Mouse (Mus musculus): ENCODE measurements around the gene P3h3. TPM values are rescaled to one million over a fixed set of nuclear protein-coding genes. Genes with fewer than 3 reads are reported as not detected.
"Not testable (repeated sequence)": the region's sequence is repeated elsewhere in the genome, so short reads cannot be mapped to it uniquely, and the experiment has no call there.

The P3h3 gene
- 21.4 and 24.2 TPM in 2 replicates for polyA plus RNA-seq (2012; rRNA removed)

DNA sequence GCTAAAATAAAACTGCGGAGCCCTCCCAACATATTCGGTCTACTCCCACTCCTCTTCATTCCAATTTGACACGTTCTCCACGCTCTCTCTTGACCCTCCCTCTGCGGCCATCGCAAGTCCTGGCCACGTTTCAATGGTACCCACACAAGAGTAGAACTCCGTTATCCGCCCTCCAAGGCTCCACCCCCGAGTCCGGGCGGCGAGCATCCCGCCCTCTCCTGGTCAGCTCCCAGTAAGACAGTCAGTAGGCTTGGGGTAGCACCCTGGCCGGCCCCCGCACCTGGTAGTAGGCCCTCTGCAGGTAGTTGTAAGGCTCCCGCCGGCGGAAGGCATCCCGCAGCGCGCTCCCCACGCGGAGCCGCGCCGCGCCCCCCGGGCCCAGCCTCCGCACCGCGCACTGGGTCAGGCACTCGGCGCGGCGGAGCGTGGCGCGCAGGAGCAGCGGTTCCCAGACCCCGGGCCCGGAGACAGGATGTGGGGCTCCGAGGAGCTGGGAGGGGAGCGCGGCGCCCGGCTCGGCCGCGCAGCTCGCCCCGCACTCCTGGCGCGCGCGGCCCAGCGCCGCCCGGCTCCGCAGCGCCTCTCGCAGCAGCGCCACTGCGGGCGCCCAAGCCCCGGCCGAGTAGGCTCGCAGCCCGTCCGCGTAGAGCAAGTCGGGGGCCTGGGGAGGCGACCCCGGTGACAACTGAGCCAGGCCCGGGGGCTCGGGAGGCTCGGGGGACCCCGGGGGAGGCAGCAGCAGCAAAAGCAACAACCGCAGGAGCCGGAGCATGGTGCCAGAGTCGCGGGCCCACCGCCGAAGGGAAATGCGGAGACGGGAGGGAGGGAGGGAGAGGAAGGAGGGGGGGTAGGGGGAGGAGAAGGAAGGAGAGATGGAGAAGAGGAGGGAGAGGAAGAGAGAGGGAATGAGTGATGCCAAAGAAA is at the start of gene P3h3:
Gene P3h3 (minus strand): TSS at position 837 of the 924 bp plus-strand sequence.
- no peak for DNase-seq (ENCODE audit: low read depth)

- DNase-seq (ENCODE audit: low read depth), result no peak
These were observed 47.7 kb upstream of the P3h3 start for GRCm38 (mm10) chr6:124904991-124905860.

DNA sequence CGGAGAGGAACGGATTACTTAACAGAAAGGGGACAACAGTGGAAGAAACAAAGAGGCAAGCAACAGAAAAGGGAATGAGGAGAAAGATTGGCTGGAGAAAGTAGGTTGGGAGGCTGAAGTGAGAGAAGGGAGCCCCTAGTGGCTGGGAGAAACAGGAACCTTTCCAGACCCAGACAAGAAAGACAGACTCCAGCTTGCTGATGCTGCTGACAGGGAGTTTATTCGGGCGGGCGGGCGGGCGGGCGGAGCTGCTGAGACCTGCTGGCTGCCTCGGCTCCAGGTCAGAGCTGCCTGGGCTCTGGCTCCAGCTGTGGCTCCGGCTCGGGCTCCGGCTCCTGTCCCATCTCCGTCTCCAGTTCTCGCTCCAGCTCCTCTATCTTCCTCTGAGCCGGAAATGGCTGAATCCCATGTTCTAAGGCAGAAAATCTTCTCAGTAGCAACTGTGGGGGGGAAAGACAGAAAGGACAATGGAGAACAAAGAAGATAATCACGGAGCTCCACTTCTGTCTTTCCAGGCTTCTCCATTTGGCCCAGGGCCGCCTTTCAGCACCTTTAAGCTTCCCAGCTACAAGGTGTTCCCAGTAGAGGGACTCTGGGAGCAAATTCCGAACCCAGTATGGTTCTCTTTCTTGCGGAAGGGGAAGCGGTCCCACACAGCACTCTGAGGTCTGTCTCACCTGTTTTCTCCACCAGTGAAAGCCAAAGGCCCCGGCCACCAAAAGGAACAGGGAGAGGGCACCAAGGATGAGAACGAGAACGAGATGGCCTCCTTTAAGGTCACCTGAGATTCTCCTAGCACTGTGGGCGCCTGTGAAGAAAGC is 46.8 kb upstream of the P3h3 start:
- no peak for DNase-seq (ENCODE audit: low read depth)

DNA sequence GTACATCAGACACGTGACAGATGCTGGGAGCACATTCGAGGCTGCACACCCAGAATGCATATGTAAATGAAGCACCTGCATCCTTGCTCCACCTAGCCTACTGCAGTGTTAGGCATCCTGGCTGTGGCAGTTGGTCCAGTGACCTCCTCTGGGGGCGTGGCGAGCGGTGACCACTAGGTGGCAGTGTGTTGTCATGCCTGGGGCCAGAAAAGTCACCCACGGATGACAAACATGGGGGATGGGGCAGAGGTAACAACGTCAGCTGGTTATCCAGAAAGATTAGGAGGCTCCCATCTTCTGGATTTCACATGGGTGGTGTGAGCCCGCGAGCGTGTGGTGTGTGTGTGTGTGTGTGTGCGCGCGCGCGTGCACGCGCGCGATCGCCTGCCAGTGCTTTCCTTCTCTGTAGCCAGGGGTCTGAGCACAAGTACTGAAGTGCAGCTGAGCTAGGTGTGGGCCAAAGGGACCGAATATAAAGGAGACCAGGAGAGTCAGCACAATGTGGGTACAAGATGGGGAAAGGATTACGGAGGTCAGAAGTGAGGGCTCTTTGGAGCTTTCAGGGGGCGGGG is 46.1 kb upstream of the P3h3 start:
- no peak for DNase-seq (ENCODE audit: low read depth)

DNA sequence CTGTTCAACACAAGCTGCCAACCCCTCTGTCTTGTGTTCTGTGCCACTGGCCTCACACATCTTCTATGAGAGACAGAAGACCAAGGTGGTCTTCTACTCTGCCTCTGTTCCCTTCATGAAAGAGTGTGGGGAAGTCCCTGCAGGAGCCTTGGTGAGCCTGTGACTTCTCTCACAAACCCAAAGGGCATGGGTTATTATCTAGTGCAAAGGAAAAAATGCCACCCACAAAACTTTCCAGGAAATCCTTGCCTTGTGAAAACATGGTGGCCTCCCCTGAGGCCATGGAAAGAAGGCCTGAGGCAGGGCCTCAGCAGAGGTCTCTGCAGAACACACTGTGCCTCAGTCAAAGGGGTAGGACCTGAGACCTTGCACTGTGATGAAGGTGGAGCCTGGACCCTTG is 44.3 kb upstream of the P3h3 start:
- no peak for DNase-seq (ENCODE audit: low read depth)

- no peak for DNase-seq (ENCODE audit: low read depth)
These were observed 43.4 kb upstream of the P3h3 start for GRCm38 (mm10) chr6:124900801-124901480.

DNA sequence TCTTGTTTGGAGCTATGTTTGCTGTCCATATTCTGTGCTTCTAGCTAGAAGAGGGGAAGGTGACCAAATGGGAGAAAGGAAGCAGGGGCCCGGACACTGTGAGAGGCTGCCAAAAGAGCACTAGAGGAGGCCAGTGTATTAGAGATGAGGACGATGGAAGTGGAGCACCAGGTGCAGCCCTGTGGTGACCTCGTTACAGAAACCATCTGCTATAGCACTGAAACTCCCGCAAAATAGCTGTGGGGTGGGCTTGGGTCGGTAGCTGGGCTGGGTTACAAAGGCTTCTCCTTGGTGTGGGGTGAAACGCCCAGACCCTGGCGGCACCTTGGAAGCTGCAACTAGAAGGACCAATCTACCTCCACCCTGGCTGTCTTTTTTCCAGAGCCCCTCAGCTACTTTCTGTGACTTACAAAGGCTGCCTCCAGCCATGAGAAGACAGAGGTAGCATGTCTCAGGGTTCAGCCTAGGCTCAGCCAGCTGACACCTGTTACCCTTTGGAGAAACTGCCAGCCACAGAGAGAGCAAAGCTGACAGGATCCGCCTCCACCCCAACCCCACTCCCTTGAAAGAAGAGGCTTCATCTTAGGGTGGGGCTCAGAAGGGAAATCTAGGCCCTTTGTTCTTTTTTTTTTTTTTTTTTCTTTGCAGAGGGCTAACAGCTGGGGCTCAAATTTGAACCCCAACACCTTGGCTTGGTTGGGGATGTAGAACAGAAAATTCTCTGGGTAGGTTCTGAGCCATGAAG is 42.7 kb upstream of the P3h3 start:
- DNase-seq (ENCODE audit: low read depth), result no peak

DNA sequence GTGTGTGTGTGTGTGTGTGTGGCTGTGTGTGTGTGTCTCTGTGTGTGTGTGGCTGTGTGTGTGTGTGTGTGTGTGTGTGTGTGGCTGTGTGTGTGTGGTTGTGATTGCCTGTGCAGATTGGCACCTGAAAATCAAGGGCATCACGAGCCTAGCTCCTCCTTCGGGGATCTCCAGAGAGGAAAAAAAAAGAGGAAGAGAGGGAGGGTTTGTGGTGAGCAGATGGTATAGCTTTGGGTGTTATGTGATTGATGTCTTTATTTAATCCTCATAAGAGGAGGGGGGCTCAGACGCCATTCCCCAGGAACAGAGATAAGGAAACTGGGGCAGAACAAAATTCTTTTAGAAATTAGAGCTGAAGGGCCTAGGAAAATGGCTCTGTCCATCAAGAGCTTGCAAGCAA is 40.8 kb upstream of the P3h3 start:
- DNase-seq (ENCODE audit: low read depth), result no peak

- not testable (repeated sequence) for DNase-seq (ENCODE audit: low read depth)
These were observed 36.6 kb upstream of the P3h3 start for GRCm38 (mm10) chr6:124894113-124894512.

- no peak for DNase-seq (ENCODE audit: low read depth)
These were observed 33.4 kb upstream of the P3h3 start for GRCm38 (mm10) chr6:124890997-124891396.

DNA sequence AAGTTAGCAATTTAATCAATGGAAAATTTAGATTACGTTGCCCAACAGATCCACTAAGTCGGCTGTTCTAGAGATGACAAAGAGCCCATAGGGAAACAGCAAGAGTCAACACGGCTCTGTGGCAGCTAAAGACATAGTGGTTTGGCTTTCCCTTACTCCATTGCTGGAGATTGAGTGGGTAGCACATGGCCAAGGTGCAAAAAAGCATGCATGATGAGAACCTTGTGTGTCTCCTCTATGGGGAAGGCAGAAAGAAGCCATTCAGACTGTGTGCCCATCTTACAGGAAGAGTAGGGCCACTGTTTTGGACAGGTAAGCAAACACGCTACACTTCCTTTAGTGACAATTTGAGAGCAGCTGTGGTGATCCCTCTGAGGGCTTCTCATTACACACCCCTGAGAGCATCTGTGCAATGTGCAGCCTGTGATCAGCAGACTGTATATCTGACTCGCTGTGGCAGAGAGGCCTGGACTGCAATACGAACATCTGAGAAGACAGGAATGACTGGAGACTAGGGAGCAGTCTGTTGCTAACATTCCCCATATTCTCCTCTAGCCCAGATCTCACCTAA is 31.1 kb upstream of the P3h3 start:
- DNase-seq (ENCODE audit: low read depth), result no peak

GRCm38 (mm10) chr6:124887986-124888385 is 30.4 kb upstream of the P3h3 start, which contains the start of gene Cd4:
TSS of gene Cd4 (minus strand) at chr6:124888221.
- DNase-seq (ENCODE audit: low read depth), result no peak

GRCm38 (mm10) chr6:124885956-124886381 is 28.4 kb upstream of the P3h3 start:
- no peak for DNase-seq (ENCODE audit: low read depth)

DNA sequence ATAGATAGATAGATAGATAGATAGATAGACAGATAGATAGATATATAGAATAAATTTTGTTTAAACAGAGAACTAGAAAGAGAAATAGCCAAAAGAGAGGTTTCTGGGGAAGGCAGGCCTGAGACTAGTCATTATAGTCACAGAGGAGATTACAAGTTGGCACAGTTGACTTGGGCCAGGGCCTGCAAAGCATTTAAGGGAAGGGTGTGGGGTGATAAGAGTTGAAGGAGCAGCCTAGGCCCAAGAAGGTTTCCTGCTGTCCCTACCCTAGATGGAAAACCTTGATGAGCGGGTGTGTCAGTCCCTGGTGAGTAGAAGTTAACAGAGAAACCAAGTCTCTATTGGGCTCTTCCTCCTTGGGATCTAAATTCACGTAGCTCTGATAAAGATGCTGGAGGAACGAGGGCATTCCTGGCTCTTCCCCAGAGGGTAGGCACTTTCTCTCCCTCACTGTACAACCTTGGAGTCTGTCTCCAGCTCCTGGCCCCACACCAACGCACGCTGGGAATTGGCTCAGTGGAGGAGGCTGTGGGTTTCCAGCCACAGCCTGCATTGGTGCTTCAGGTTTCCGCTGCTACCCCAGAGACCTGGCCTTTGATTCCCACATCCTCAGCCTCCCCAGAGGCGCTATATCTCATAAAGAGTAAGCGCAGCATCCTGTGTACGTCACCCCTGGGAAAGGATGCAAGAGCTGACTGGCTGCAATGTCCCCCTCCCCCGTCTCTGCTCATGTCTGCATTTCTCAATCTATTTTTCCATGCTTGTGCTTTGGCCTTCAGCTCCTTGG is 27.4 kb upstream of the P3h3 start:
- no peak for DNase-seq (ENCODE audit: low read depth)

- DNase-seq (ENCODE audit: low read depth), result no peak
These were observed 25.8 kb upstream of the P3h3 start for GRCm38 (mm10) chr6:124883351-124883750.

GRCm38 (mm10) chr6:124881821-124882220 is 24.3 kb upstream of the P3h3 start:
- no peak for DNase-seq (ENCODE audit: low read depth)

GRCm38 (mm10) chr6:124879390-124879789 is 21.8 kb upstream of the P3h3 start:
- DNase-seq (ENCODE audit: low read depth), result no peak

GRCm38 (mm10) chr6:124874348-124874747 is 16.8 kb upstream of the P3h3 start:
- DNase-seq (ENCODE audit: low read depth), result no peak

DNA sequence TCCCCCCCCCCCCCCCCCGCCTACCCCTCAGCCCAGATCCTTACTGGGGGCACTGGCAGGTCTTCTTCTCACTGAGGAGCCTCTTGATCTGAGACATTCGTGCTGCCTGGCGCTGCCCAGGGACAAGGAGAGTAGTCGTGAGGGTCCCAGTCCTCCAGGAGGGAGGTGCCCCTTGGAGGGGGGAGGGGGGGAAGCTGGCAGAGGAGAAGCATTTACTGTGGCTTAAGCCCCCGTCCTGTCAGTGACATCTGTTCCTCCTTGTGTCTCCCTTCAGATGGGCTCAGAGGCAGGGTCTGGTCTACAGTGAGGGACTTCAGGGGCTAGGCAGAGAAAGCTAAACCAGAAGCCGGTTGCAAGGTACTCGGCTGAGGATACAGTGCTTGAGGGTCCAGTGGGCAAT is 9.0 kb upstream of the P3h3 start:
- DNase-seq (ENCODE audit: low read depth), result no peak

All from gonadal fat pad, adult 2 months (tissue).